Mouse (Mus musculus) lung, embryonic 14.5 days (tissue): ENCODE results near the gene Pfas. TPM values are rescaled to one million over a fixed set of nuclear protein-coding genes. Genes with fewer than 3 reads are reported as not detected.

ENCODE experiments used
- ATAC-seq: fragments of 200-750 bp; cut with Nextera tagmentation; 2 replicates; pipeline ENCODE4 v1.8.0; 2017; ENCODE audit warnings: mild to moderate bottlenecking, moderate TSS enrichment, moderate library complexity; ENCODE audit not compliant: insufficient read depth
- DNase-seq: peaks from one replicate; pipeline ENCODE4 v3.0.0-alpha.2; 2015
- H3K27ac ChIP-seq: fragments of 300-500 bp; sonication (generic); 2 replicates; pipeline ENCODE4 v1.5.1; 2014; ENCODE audit warnings: low read depth, mild to moderate bottlenecking, moderate library complexity
- H3K27me3 ChIP-seq: fragments of 300-500 bp; sonication (generic); 2 replicates; pipeline ENCODE4 v1.6.1; 2014; ENCODE audit warnings: low read length, control low read depth; ENCODE audit not compliant: insufficient read depth
- H3K36me3 ChIP-seq: fragments of 300-500 bp; sonication (generic); 2 replicates; pipeline ENCODE4 v1.6.1; 2014; ENCODE audit warnings: control low read depth; ENCODE audit not compliant: insufficient read depth
- H3K4me1 ChIP-seq: fragments of 300-500 bp; sonication (generic); 2 replicates; pipeline ENCODE4 v1.6.1; 2014; ENCODE audit warnings: antibody characterized with exemption, control low read depth; ENCODE audit not compliant: insufficient read depth
- H3K4me2 ChIP-seq: fragments of 300-500 bp; sonication (generic); 2 replicates; pipeline ENCODE4 v1.6.1; 2014; ENCODE audit warnings: mild to moderate bottlenecking
- H3K4me3 ChIP-seq: fragments of 300-500 bp; sonication (generic); 2 replicates; pipeline ENCODE4 v1.5.1; 2014; ENCODE audit warnings: low read depth, low read length
- H3K9ac ChIP-seq: fragments of 300-500 bp; sonication (generic); 2 replicates; pipeline ENCODE4 v1.6.1; 2014
- H3K9me3 ChIP-seq: fragments of 300-500 bp; sonication (generic); 2 replicates; pipeline ENCODE4 v1.6.1; 2016; ENCODE audit warnings: low read depth, low read length, control low read depth
- CTCF ChIP-seq: IDR thresholded peaks from 2 replicates; pipeline ENCODE4 v1.5.1; 2016; ENCODE audit warnings: antibody characterized with exemption, low read depth
- WGBS: fragments of 180-500 bp; shearing (Covaris S2); extraction: QIAGEN DNeasy Blood & Tissue Kit; methylation state at CpG from one replicate; pipeline ENCODE4 v1.1.7; 2014; 5-methylcytosine and 5-hydroxymethylcytosine counted together
- polyA plus RNA-seq: library from polyadenylated mRNA; unstranded; fragments of >200 nt; fragmentation: Nextera tagmentation; extraction: Ambion mirVana; gene quantifications from 2 replicates; pipeline ENCODE4 v1.2.1, GENCODE M21; 2014

Pfas gene
- polyA plus RNA-seq, 1 experiment from 2014 or later: 43.3 TPM

DNA sequence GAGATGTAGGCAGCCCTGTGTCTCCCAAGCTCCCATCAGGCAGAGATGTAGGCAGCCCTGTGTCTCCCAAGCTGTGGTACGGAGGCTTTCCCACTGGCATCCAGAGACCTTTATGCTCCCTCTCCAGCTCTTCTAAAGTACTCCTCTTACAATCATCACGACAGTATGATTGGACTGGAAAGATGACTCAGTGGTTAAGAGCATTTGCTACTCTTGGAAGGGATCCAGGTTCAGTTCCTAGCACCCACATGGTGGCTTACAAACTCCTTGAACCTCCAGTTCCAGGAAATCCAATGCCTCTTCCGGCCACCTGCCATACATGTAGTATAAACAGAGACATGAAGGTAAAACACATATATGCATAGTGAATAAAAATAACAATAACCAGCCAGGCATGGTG, 46.7 kb downstream of the Pfas start:
- H3K4me3 ChIP-seq: no peak overlapping the region
- no peak overlapping the region for H3K4me2 ChIP-seq
- 0 out of 2 replicates have a peak, but pooled peaks cover 3% of the 10 kb centered on the region for H3K27me3 ChIP-seq
- DNase-seq (no peak), ATAC-seq (no peak)
- TF ChIP-seq CTCF: no peak
- WGBS: 63% methylated on average over 3 of the region's 3 CpGs
- H3K9me3 ChIP-seq: no peaks in the 10 kb centered on the region
- no peaks in the 10 kb centered on the region for H3K36me3 ChIP-seq
- no peak overlapping the region for H3K27ac ChIP-seq
- no peaks in the 10 kb centered on the region for H3K4me1 ChIP-seq
- no peak overlapping the region for H3K9ac ChIP-seq

- DNase-seq (no peak), ATAC-seq (no peak)
- Histone ChIP-seq H3K9me3 (no peaks in the 10 kb centered on the region), H3K27ac (no peak overlapping the region), H3K4me2 (peak overlapping the region; percentile 52; the same call in 1 of the 2 replicates), H3K9ac (no peak overlapping the region; the same call in 1 of the 2 replicates), H3K36me3 (no peaks in the 10 kb centered on the region), H3K27me3 (peaks cover 27% of the 10 kb centered on the region), H3K4me3 (no peak overlapping the region), H3K4me1 (no peaks in the 10 kb centered on the region)
- TF ChIP-seq CTCF: no peak
- WGBS: 93% methylated on average over 1 of the region's 1 CpGs
Measured at GRCm38 (mm10) chr11:68957971-68958370, 50.3 kb downstream of the Pfas start.

DNA sequence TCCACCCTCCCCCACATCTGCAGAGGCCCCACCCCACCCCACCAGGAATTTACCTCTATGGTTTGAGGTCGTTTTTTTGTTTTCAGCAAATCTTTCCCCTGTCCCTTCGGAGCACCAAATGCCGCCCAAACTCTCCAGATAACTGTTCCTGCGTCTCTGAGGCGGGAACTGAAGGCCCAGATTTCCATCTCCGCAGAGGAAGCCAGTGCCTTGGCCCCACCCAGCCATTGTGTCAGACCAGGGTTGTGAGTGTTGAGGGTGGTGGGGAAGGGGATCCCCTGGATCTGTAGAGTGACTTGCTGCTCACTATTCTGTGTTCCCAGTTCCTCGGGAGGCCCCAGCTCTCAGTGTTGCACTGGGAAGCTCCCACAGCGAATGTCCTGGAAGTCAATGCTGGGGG, 51.0 kb downstream of the Pfas start, which contains the start of gene Arhgef15:
Arhgef15 (minus strand) TSS at position 173 of the 400 bp plus-strand sequence.
- Histone ChIP-seq H3K9me3 (no peaks in the 10 kb centered on the region), H3K4me3 (peak within 1 kb of the TSS; percentile 28), H3K27ac (peak within 1 kb of the TSS; percentile 58; the same call in 1 of the 2 replicates), H3K36me3 (no peaks in the 10 kb centered on the region), H3K4me1 (no peaks in the 10 kb centered on the region), H3K4me2 (peak within 1 kb of the TSS; percentile 52), H3K27me3 (peaks cover 29% of the 10 kb centered on the region), H3K9ac (peak within 1 kb of the TSS; percentile 17; the same call in 1 of the 2 replicates)
- TF ChIP-seq CTCF: no peak
- DNase-seq: no peak
- ATAC-seq: no peak
- WGBS: 42% methylated on average over 8 of the region's 8 CpGs

- 26% methylated on average over 13 of the region's 13 CpGs for WGBS
- Histone ChIP-seq H3K27ac (peak overlapping the region; percentile 58; the same call in 1 of the 2 replicates), H3K27me3 (peaks cover 29% of the 10 kb centered on the region), H3K4me2 (peak overlapping the region; percentile 52), H3K36me3 (no peaks in the 10 kb centered on the region), H3K4me3 (peak overlapping the region; percentile 28), H3K9ac (peak overlapping the region; percentile 17; the same call in 1 of the 2 replicates), H3K4me1 (no peaks in the 10 kb centered on the region), H3K9me3 (no peaks in the 10 kb centered on the region)
- ATAC-seq (peak; percentile 62; the same call in 1 of the 2 replicates), DNase-seq (peak; percentile 32)
- no peak for TF ChIP-seq CTCF
Measured at GRCm38 (mm10) chr11:68956697-68957096, 51.6 kb downstream of the Pfas start.

GRCm38 (mm10) chr11:68956107-68956506, 52.2 kb downstream of the Pfas start:
- peak; percentile 39 for DNase-seq
- WGBS: 25% methylated on average over 3 of the region's 3 CpGs
- ATAC-seq: no peak

GRCm38 (mm10) chr11:68955473-68955872, 52.8 kb downstream of the Pfas start:
- DNase-seq: no peak
- peak overlapping the region; percentile 70 for H3K4me2 ChIP-seq
- WGBS: 62% methylated on average over 5 of the region's 5 CpGs
- no peaks in the 10 kb centered on the region for H3K9me3 ChIP-seq
- no peaks in the 10 kb centered on the region for H3K4me1 ChIP-seq
- no peak overlapping the region for H3K9ac ChIP-seq
- no peak for TF ChIP-seq CTCF
- no peak overlapping the region for H3K27ac ChIP-seq
- H3K36me3 ChIP-seq: no peaks in the 10 kb centered on the region
- peaks cover 29% of the 10 kb centered on the region for H3K27me3 ChIP-seq
- no peak for ATAC-seq
- H3K4me3 ChIP-seq: peak overlapping the region; percentile 39; the same call in 1 of the 2 replicates

More at GRCm38 (mm10) chr11:68956107-68956506, 52.2 kb downstream of the Pfas start:
- TF ChIP-seq CTCF: no peak
- Histone ChIP-seq H3K36me3 (no peaks in the 10 kb centered on the region), H3K27me3 (peaks cover 29% of the 10 kb centered on the region), H3K27ac (peak overlapping the region; percentile 58; the same call in 1 of the 2 replicates), H3K9me3 (no peaks in the 10 kb centered on the region), H3K4me1 (no peaks in the 10 kb centered on the region), H3K4me3 (peak overlapping the region; percentile 39), H3K9ac (no peak overlapping the region), H3K4me2 (peak overlapping the region; percentile 70)

DNA sequence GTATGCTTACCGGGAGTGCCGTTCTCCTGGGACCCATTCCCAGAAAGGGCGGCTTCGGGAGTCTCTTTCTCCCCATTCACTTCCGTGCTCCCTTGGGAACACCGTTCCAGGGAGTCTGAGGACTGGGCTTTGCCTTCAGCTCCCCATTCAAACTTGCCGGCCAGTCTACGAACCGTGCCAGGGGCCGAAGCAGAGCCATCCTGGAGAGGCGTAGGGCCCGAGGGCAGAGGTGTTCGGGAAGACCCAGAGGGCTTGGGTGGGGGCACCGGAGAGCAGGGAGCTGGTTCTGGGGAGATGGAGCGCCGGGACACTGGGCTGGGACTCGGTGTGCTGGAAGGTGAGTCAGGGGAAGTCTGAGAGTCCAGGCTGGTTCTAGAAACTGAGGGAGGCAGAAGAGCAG, 53.9 kb downstream of the Pfas start:
- no peak for ATAC-seq
- peak; percentile 21 for DNase-seq
- Histone ChIP-seq H3K36me3 (no peaks in the 10 kb centered on the region), H3K27me3 (peaks cover 29% of the 10 kb centered on the region), H3K9me3 (no peaks in the 10 kb centered on the region), H3K27ac (no peak overlapping the region), H3K4me2 (peak overlapping the region; percentile 70), H3K4me3 (peak overlapping the region; percentile 39), H3K9ac (peak overlapping the region; percentile 18), H3K4me1 (no peaks in the 10 kb centered on the region)
- under 1% methylated on average over 17 of the region's 17 CpGs for WGBS
- no peak for TF ChIP-seq CTCF
